ENCODE assay signal across 15 mouse cellular contexts in the genomic region with DNA sequence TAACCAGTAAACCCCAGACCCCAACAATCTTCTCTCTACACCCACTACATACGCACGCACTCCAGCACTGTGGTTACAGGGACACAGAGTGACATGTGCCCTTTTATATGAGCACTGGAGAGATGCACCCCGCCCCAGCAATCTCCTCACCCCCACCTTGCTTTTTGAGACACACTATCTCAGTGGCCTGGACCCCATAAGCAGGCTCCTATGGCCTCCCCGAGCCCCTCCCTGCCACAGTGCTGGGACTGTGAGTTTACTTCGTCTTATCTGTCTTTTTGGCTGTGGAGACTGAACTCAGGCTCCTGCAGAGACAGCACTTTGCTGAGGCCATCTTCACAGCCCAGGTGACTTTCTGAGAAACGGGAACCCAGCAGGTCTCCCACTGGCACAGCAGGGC.
"Had no signal": no experiment of that assay in that cellular context is flagged by ENCODE, and none has a peak within 500 bp of the region (broad histone marks: within the 10 kb centered on the region; RNA-seq: fewer than 3 reads in every experiment).

No protein-coding gene starts in this region.

- H3K27me3 ChIP-seq: kidney, embryonic 15.5 days; limb, embryonic 12.5 days; lung, embryonic 15.5 days; neural tube, embryonic 13.5 days; stomach, embryonic 15.5 days had no signal

- H3K27ac ChIP-seq: kidney, embryonic 15.5 days; left cerebral cortex, adult 2 months; limb, embryonic 12.5 days; lung, embryonic 15.5 days; neural tube, embryonic 13.5 days; stomach, embryonic 15.5 days had no signal

- H3K4me3 ChIP-seq: kidney, embryonic 15.5 days; left cerebral cortex, adult 2 months; limb, embryonic 12.5 days; lung, embryonic 15.5 days; neural tube, embryonic 13.5 days; stomach, embryonic 15.5 days had no signal

- H3K9ac ChIP-seq: kidney, embryonic 15.5 days; limb, embryonic 12.5 days; lung, embryonic 15.5 days; neural tube, embryonic 13.5 days; stomach, embryonic 15.5 days had no signal

- H3K9me3 ChIP-seq: kidney, embryonic 15.5 days; limb, embryonic 12.5 days; lung, embryonic 15.5 days; neural tube, embryonic 13.5 days; stomach, embryonic 15.5 days had no signal

- H3K36me3 ChIP-seq: neural tube, embryonic 13.5 days had no signal

- DNase-seq: kidney, adult 2 months; kidney, postnatal 14 days; lung, postnatal 14 days; right cerebral cortex, postnatal 14 days; thymus, adult 2 months; thymus, postnatal 25 days had no signal

- ATAC-seq: intestine, embryonic 16.5 days; midbrain, embryonic 16.5 days had no signal

- H3K4me2 ChIP-seq: kidney, embryonic 15.5 days; limb, embryonic 12.5 days; lung, embryonic 15.5 days; midbrain, embryonic 11.5 days; neural tube, embryonic 13.5 days; stomach, embryonic 15.5 days had no signal

- H3K4me1 ChIP-seq: lung, embryonic 15.5 days had no signal
